Mouse (Mus musculus): ENCODE results near the gene Ccnb1.

DNA sequence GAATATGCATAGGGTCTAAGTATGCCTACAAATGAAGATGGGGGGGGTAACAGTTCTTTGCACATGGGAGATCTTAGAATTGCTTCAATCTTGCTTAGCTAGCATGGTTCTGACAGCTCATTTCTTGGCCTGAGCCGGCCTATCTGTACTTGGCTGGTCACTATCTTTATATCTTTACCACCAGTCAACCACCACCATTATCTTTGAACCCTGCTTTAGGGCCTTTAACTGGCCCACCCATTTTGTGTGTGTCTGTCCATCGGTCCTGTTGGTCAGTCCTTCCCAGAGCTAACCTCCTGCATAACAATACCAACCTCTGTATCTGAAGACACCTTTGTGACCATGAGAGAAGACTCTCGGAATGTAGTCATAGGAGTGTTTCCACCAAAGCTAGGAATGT, 35.0 kb downstream of the Ccnb1 start:
- TF ChIP-seq POLR2A (IDR thresholded peaks at IDR 0.05; ENCODE audit: borderline replicate concordance, extremely low read depth, insufficient read depth, insufficient read length, poor library complexity, severe bottlenecking) (no peak), CTCF (IDR thresholded peaks at IDR 0.05; ENCODE audit: borderline replicate concordance, extremely low read depth, insufficient read depth, insufficient read length) (no peak)

All from brain, embryonic 14.5 days (tissue).